Mouse (Mus musculus) MEL (cell line): ENCODE results near the gene Cpd.
A peak's percentile ranks its signal among the peaks of the same experiment; 100 is the strongest.

Source experiments
- CHD2 ChIP-seq: IDR thresholded peaks from 2 replicates; pipeline ENCODE4 v1.6.1; 2011; ENCODE audit warnings: low read length, improper control_type of control experiment
- CTCF ChIP-seq, 3 experiments: IDR thresholded peaks in 2 of 3; conservative IDR thresholded peaks in 1 of 3; 2 replicates each; pipeline ENCODE4 v1.5.1; 2011 to 2012; ENCODE audit warnings: low read length in 3 of 3, low read depth in 2 of 3, mild to moderate bottlenecking in 2 of 3, improper control_type of control experiment in 1 of 3, inconsistent platforms in 1 of 3, mixed read lengths in 1 of 3, moderate library complexity in 1 of 3; ENCODE audit not compliant: control insufficient read depth in 1 of 3, insufficient read depth in 1 of 3, poor library complexity in 1 of 3, severe bottlenecking in 1 of 3
- E2F4 ChIP-seq: IDR thresholded peaks from 2 replicates; pipeline ENCODE4 v1.6.1; 2011; ENCODE audit warnings: low read depth, low read length, improper control_type of control experiment, borderline replicate concordance
- EP300 ChIP-seq, 2 experiments: IDR thresholded peaks; 2 replicates each; pipeline ENCODE4 v1.6.1; 2011; ENCODE audit warnings: improper control_type of control experiment in 2 of 2, low read length in 2 of 2, low read depth in 1 of 2, mild to moderate bottlenecking in 1 of 2
- GATA1 ChIP-seq: IDR thresholded peaks from 2 replicates; pipeline ENCODE4 v1.6.1; 2011; ENCODE audit warnings: low read depth, low read length, improper control_type of control experiment
- MAX ChIP-seq: IDR thresholded peaks from 2 replicates; pipeline ENCODE4 v1.6.1; 2011; ENCODE audit warnings: low read length, improper control_type of control experiment
- MYC ChIP-seq: IDR thresholded peaks from 2 replicates; pipeline ENCODE4 v1.6.1; 2011; ENCODE audit warnings: low read depth, mild to moderate bottlenecking, low read length, improper control_type of control experiment, moderate library complexity
- POLR2A ChIP-seq, 2 experiments: IDR thresholded peaks; 2 replicates each; pipeline ENCODE4 v1.6.1; 2011 to 2012; ENCODE audit warnings: low read length in 2 of 2, mild to moderate bottlenecking in 2 of 2, control low read depth in 1 of 2, improper control_type of control experiment in 1 of 2, low read depth in 1 of 2, moderate library complexity in 1 of 2; ENCODE audit not compliant: control insufficient read depth in 1 of 2, insufficient read depth in 1 of 2, poor library complexity in 1 of 2
- RAD21 ChIP-seq: IDR thresholded peaks from 2 replicates; pipeline ENCODE4 v1.6.1; 2011; ENCODE audit warnings: mild to moderate bottlenecking, low read depth, low read length, improper control_type of control experiment
- RCOR1 ChIP-seq: IDR thresholded peaks from 2 replicates; pipeline ENCODE4 v1.6.1; 2012; ENCODE audit warnings: low read depth, mild to moderate bottlenecking, inconsistent platforms, low read length, improper control_type of control experiment
- SMC3 ChIP-seq: IDR thresholded peaks from 2 replicates; pipeline ENCODE4 v1.6.1; 2011; ENCODE audit warnings: low read depth, low read length, improper control_type of control experiment
- USF1 ChIP-seq: IDR thresholded peaks from 2 replicates; pipeline ENCODE4 v1.6.1; 2014; ENCODE audit warnings: low read depth, mild to moderate bottlenecking, inconsistent platforms, low read length, improper control_type of control experiment, moderate library complexity
- ZC3H11A ChIP-seq: IDR thresholded peaks from 2 replicates; pipeline ENCODE4 v1.6.1; 2012; ENCODE audit warnings: low read depth, mild to moderate bottlenecking, inconsistent platforms, low read length, improper control_type of control experiment

- TF ChIP-seq USF1 (no peak), CTCF (IDR thresholded peaks at IDR 0.05 in 2 of 3, conservative IDR thresholded peaks at IDR 0.05 in 1 of 3; ENCODE audit: control insufficient read depth in 1 of 3, insufficient read depth in 1 of 3, low read depth in 2 of 3, low read length in 3 of 3, poor library complexity in 1 of 3, severe bottlenecking in 1 of 3) (peak in 2 of 3 experiments; percentile 25 to 43; a peak in 3 of 6 replicates), GATA1 (no peak), POLR2A (IDR thresholded peaks at IDR 0.05; ENCODE audit: control insufficient read depth in 1 of 2, insufficient read depth in 1 of 2, low read depth in 1 of 2, low read length in 2 of 2, poor library complexity in 1 of 2) (no peak), RAD21 (peak; percentile 13), RCOR1 (no peak), MYC (no peak), E2F4 (no peak), EP300 (IDR thresholded peaks at IDR 0.05; ENCODE audit: low read depth in 1 of 2, low read length in 2 of 2) (no peak), MAX (no peak), SMC3 (peak; percentile 46), ZC3H11A (no peak), CHD2 (no peak)
Observed at GRCm38 (mm10) chr11:76810706-76811495, 35.9 kb downstream of the Cpd start.
